Mouse (Mus musculus): ENCODE measurements around the gene Fn3krp. TPM values are rescaled to one million over a fixed set of nuclear protein-coding genes. Genes with fewer than 3 reads are reported as not detected.

The Fn3krp gene
- polyA plus RNA-seq, 1 experiment from 2014 or later: 7.7 TPM

GRCm38 (mm10) chr11:121434156-121435155 lies 13.3 kb downstream of the Fn3krp start, which contains the start of gene Fn3k:
Fn3k (plus strand) TSS chr11:121434913.
- 8% methylated on average over 30 of the region's 30 CpGs for WGBS
- DNase-seq: peak; percentile 92
- peak within 1 kb of the TSS; percentile 66 for H3K4me2 ChIP-seq (ENCODE audit: low read length)
- H3K9me3 ChIP-seq (ENCODE audit: control insufficient read depth, low read length): no peaks in the 10 kb centered on the region
- H3K9ac ChIP-seq (replicated peaks; ENCODE audit: low read length): peak within 1 kb of the TSS; percentile 50; the same call in 1 of the 2 replicates
- peaks cover 12% of the 10 kb centered on the region for H3K4me1 ChIP-seq (ENCODE audit: control insufficient read depth, insufficient read depth, low read length)
- H3K36me3 ChIP-seq (ENCODE audit: control insufficient read depth, insufficient read depth, low read length): peaks cover 13% of the 10 kb centered on the region; the same call in 1 of the 2 replicates
- peak within 1 kb of the TSS; percentile 53 for H3K27ac ChIP-seq (replicated peaks; ENCODE audit: low read depth, low read length)
- peak; percentile 95 for ATAC-seq (ENCODE audit: low FRiP score, low TSS enrichment)
- peak within 1 kb of the TSS; percentile 43 for H3K4me3 ChIP-seq (replicated peaks; ENCODE audit: low read depth, low read length)
- no peaks in the 10 kb centered on the region for H3K27me3 ChIP-seq (ENCODE audit: control insufficient read depth, insufficient read depth, low read length)

DNA sequence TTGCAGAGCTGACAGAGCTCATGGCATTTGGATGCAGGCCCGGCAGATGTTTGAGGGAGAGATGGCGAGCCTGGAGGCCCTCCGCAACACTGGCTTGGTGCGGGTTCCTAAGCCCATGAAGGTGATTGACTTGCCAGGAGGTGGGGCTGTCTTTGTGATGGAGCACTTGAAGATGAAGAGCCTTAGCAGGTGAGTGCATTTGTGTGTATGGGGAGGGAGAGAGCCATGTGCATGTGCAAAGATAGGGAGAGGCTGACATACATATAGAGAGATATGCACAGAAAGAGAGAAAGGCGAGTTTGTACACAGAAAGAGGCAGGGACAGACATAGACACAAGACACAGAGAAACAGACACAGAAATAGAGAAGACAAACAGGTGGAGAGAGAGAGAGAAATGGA lies 16.0 kb downstream of the Fn3krp start:
- H3K27ac ChIP-seq (replicated peaks; ENCODE audit: low read depth, low read length): no peak overlapping the region
- no peaks in the 10 kb centered on the region for H3K9me3 ChIP-seq (ENCODE audit: control insufficient read depth, low read length)
- no peak for DNase-seq
- H3K27me3 ChIP-seq (ENCODE audit: control insufficient read depth, insufficient read depth, low read length): no peaks in the 10 kb centered on the region
- H3K36me3 ChIP-seq (ENCODE audit: control insufficient read depth, insufficient read depth, low read length): no peaks in the 10 kb centered on the region
- no peak overlapping the region for H3K4me3 ChIP-seq (replicated peaks; ENCODE audit: low read depth, low read length)
- 73% methylated on average over 5 of the region's 5 CpGs for WGBS
- no peak overlapping the region for H3K4me2 ChIP-seq (ENCODE audit: low read length)
- peaks cover 12% of the 10 kb centered on the region for H3K4me1 ChIP-seq (ENCODE audit: control insufficient read depth, insufficient read depth, low read length)
- ATAC-seq (ENCODE audit: low FRiP score, low TSS enrichment): no peak
- H3K9ac ChIP-seq (replicated peaks; ENCODE audit: low read length): no peak overlapping the region

DNA sequence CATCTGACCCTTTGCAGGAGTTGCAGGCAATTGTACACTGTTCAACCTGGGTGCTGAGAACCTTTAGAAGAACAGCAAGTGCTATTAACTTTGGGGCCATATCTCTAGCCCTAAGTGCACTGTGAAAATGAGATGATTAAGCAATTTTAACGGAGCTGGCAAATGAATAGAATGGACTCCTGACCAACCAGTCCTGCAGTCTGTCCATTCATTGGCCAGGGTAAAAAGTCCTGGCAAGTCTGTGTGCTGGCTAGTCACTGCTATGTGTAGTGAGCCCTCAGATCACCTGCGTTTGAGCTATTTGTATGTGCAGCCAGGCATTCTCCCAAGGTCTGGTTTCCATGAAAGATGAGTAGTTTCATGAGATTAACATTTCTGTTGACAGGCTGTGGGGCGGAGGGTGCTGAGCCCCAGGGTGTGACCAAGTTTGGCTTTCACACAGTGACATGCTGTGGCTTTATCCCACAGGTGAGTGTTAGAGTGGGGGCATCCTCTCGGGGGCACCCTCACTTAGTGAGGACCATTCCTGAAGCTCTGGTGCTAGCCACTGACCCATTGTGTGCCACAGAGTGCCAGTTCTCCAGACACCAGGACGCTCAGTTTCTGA lies 18.6 kb downstream of the Fn3krp start:
- no peak for ATAC-seq (ENCODE audit: low FRiP score, low TSS enrichment)
- peaks cover 4% of the 10 kb centered on the region; the same call in 1 of the 2 replicates for H3K4me1 ChIP-seq (ENCODE audit: control insufficient read depth, insufficient read depth, low read length)
- H3K36me3 ChIP-seq (ENCODE audit: control insufficient read depth, insufficient read depth, low read length): no peaks in the 10 kb centered on the region
- no peak overlapping the region for H3K27ac ChIP-seq (replicated peaks; ENCODE audit: low read depth, low read length)
- 71% methylated on average over 5 of the region's 5 CpGs for WGBS
- no peak overlapping the region for H3K9ac ChIP-seq (replicated peaks; ENCODE audit: low read length)
- no peak for DNase-seq
- H3K9me3 ChIP-seq (ENCODE audit: control insufficient read depth, low read length): no peaks in the 10 kb centered on the region
- no peak overlapping the region for H3K4me2 ChIP-seq (ENCODE audit: low read length)
- no peaks in the 10 kb centered on the region for H3K27me3 ChIP-seq (ENCODE audit: control insufficient read depth, insufficient read depth, low read length)
- no peak overlapping the region for H3K4me3 ChIP-seq (replicated peaks; ENCODE audit: low read depth, low read length)

GRCm38 (mm10) chr11:121441653-121442052 lies 20.5 kb downstream of the Fn3krp start:
- WGBS: 88% methylated on average over 4 of the region's 4 CpGs
- Histone ChIP-seq H3K36me3 (ENCODE audit: control insufficient read depth, insufficient read depth, low read length) (no peaks in the 10 kb centered on the region), H3K4me3 (replicated peaks; ENCODE audit: low read depth, low read length) (no peak overlapping the region), H3K4me1 (ENCODE audit: control insufficient read depth, insufficient read depth, low read length) (no peaks in the 10 kb centered on the region), H3K27me3 (ENCODE audit: control insufficient read depth, insufficient read depth, low read length) (no peaks in the 10 kb centered on the region), H3K9me3 (ENCODE audit: control insufficient read depth, low read length) (no peaks in the 10 kb centered on the region), H3K4me2 (ENCODE audit: low read length) (no peak overlapping the region), H3K27ac (replicated peaks; ENCODE audit: low read depth, low read length) (no peak overlapping the region), H3K9ac (replicated peaks; ENCODE audit: low read length) (no peak overlapping the region)
- ATAC-seq (ENCODE audit: low FRiP score, low TSS enrichment) (no peak), DNase-seq (no peak)

DNA sequence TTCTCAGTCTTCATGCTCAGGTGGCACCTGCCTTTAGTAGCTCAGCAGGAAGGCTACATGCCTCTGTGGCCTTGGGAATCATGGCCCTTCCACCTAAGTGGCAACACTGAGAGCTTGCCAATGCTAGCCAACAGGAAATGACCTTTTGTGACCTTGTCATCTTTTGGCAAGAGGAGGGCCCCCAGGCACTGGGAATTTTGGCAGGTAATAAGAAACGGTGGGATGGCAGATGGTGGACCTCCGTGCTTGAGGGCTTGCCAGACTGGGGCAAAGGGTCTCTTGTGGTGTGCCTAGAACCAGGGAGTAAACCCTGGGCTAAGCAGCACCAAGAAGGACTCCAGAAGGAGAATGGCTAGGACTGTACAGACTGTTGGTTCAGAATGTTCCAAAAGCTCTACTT lies 20.9 kb downstream of the Fn3krp start:
- Histone ChIP-seq H3K36me3 (ENCODE audit: control insufficient read depth, insufficient read depth, low read length) (no peaks in the 10 kb centered on the region), H3K27me3 (ENCODE audit: control insufficient read depth, insufficient read depth, low read length) (no peaks in the 10 kb centered on the region), H3K4me1 (ENCODE audit: control insufficient read depth, insufficient read depth, low read length) (no peaks in the 10 kb centered on the region), H3K27ac (replicated peaks; ENCODE audit: low read depth, low read length) (no peak overlapping the region), H3K9ac (replicated peaks; ENCODE audit: low read length) (no peak overlapping the region), H3K4me3 (replicated peaks; ENCODE audit: low read depth, low read length) (no peak overlapping the region), H3K9me3 (ENCODE audit: control insufficient read depth, low read length) (no peaks in the 10 kb centered on the region), H3K4me2 (ENCODE audit: low read length) (no peak overlapping the region)
- 75% methylated on average over 2 of the region's 2 CpGs for WGBS
- DNase-seq (no peak), ATAC-seq (ENCODE audit: low FRiP score, low TSS enrichment) (no peak)

DNA sequence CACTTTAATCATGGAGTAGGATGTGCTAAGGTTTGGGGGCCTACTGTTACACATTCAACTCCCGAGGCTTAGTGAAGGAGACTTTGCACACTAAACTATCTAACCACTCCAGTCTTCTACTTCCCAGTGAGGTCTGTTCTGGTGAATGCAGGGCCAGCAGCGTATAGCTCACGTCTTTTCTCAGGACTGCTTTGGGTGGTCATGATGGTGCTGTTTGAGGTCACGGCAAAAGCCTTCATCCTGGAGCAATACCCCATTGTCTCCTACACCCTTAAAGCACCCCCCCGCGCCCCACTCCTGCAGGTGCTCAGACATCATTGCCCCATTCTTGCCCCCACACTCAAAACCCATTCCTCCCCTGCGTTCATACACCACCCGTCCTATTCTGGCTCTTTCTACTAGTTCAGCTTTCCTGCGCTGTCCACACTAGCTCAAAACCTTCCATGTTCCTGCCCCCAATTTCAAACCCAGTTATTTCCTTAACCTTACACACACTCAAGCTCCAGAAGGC lies 30.1 kb downstream of the Fn3krp start:
- peak overlapping the region; percentile 84 for H3K4me3 ChIP-seq (replicated peaks; ENCODE audit: low read depth, low read length)
- WGBS: 25% methylated on average over 9 of the region's 9 CpGs
- H3K4me1 ChIP-seq (ENCODE audit: control insufficient read depth, insufficient read depth, low read length): peaks cover 14% of the 10 kb centered on the region
- H3K9me3 ChIP-seq (ENCODE audit: control insufficient read depth, low read length): no peaks in the 10 kb centered on the region
- H3K4me2 ChIP-seq (ENCODE audit: low read length): peak overlapping the region; percentile 79
- ATAC-seq (ENCODE audit: low FRiP score, low TSS enrichment) (no peak; the same call in 1 of the 2 replicates), DNase-seq (no peak)
- H3K27me3 ChIP-seq (ENCODE audit: control insufficient read depth, insufficient read depth, low read length): no peaks in the 10 kb centered on the region
- H3K27ac ChIP-seq (replicated peaks; ENCODE audit: low read depth, low read length): peak overlapping the region; percentile 86
- H3K9ac ChIP-seq (replicated peaks; ENCODE audit: low read length): peak overlapping the region; percentile 74; the same call in 1 of the 2 replicates
- H3K36me3 ChIP-seq (ENCODE audit: control insufficient read depth, insufficient read depth, low read length): peaks cover 7% of the 10 kb centered on the region; the same call in 1 of the 2 replicates

DNA sequence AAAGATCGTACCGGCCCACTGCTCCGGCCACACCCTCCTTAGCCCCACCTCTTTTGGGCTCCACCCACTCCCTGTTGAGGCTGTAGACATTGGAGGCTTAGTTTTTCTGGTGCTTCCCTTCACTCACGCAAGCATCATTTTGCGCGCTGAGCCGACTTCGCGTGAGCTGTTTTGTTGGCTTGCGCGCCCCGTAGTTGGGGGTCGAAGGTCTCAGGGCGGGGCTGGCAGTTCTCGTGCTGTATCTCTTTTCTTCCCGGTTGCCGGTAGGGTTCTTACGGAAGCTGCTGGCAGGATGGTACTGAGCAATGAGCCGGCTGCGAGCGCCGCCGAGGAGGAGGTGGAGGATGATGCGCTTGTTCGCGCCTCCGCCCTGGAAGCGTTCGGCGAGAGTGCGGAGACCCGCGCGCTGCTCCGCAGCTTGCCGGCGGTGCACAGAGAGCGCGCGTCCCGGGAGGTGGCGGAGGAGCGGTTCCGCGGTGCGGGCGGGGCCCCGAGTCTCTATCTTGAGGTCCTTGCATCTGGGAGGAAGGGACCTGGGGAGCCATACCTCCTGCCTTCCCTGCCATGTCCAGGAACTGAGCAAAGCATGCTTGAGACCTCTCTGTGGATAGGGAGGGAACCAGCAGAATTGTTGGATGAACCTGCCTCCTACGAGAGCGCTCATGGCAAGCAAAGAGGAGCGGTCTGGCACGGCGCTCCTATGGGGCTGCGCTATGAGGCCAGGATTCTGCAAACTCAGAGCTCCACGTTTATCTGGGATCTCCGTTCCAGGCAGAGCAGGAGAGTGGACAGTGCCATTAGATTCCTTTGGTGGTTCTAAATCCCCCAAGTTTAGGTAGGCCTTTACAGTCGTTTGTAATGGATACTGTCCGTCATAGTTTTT lies 30.8 kb downstream of the Fn3krp start, which contains the start of gene Tbcd:
Tbcd (plus strand) TSS at position 197 of the 883 bp plus-strand sequence.
- WGBS: under 1% methylated on average over 58 of the region's 58 CpGs
- DNase-seq (peak; percentile 96), ATAC-seq (ENCODE audit: low FRiP score, low TSS enrichment) (peak; percentile 95)

DNA sequence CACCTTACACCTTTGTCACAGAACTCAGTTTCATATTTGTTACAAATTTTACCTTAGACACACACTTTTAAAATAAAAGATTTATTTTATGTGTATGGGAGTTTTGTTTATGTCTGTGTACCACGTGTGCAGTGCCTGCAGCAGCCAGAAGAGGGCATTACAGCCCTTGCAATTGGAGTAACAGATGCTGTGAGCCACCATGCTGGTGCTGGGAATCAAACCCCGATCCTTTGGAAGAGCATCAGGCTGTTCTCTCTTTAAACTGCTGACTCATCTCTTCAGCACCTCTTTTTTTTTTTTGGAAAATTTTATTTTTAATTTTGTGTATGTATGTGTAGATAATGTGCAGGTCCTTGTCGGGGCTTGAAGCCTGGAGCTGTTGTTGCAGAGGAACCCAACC lies 36.7 kb downstream of the Fn3krp start:
- 91% methylated on average over 3 of the region's 3 CpGs for WGBS
- Histone ChIP-seq H3K9ac (replicated peaks; ENCODE audit: low read length) (no peak overlapping the region), H3K27me3 (ENCODE audit: control insufficient read depth, insufficient read depth, low read length) (no peaks in the 10 kb centered on the region), H3K9me3 (ENCODE audit: control insufficient read depth, low read length) (no peaks in the 10 kb centered on the region), H3K4me2 (ENCODE audit: low read length) (no peak overlapping the region), H3K27ac (replicated peaks; ENCODE audit: low read depth, low read length) (no peak overlapping the region), H3K4me3 (replicated peaks; ENCODE audit: low read depth, low read length) (no peak overlapping the region), H3K36me3 (ENCODE audit: control insufficient read depth, insufficient read depth, low read length) (peaks cover 53% of the 10 kb centered on the region), H3K4me1 (ENCODE audit: control insufficient read depth, insufficient read depth, low read length) (peaks cover 6% of the 10 kb centered on the region)
- ATAC-seq (ENCODE audit: low FRiP score, low TSS enrichment): no peak
- no peak for DNase-seq

More for the DNA sequence above, 30.8 kb downstream of the Fn3krp start, which contains the start of gene Tbcd:
- Histone ChIP-seq H3K27me3 (ENCODE audit: control insufficient read depth, insufficient read depth, low read length) (no peaks in the 10 kb centered on the region), H3K4me1 (ENCODE audit: control insufficient read depth, insufficient read depth, low read length) (peaks cover 14% of the 10 kb centered on the region), H3K9ac (replicated peaks; ENCODE audit: low read length) (peak within 1 kb of the TSS; percentile 74), H3K36me3 (ENCODE audit: control insufficient read depth, insufficient read depth, low read length) (peaks cover 8% of the 10 kb centered on the region; the same call in 1 of the 2 replicates), H3K27ac (replicated peaks; ENCODE audit: low read depth, low read length) (peak within 1 kb of the TSS; percentile 86), H3K9me3 (ENCODE audit: control insufficient read depth, low read length) (no peaks in the 10 kb centered on the region), H3K4me2 (ENCODE audit: low read length) (peak within 1 kb of the TSS; percentile 79), H3K4me3 (replicated peaks; ENCODE audit: low read depth, low read length) (peak within 1 kb of the TSS; percentile 84)

All from midbrain, embryonic 14.5 days (tissue).